Mouse (Mus musculus): ENCODE measurements around the gene Arid4a.

Gene Arid4a

GRCm38 (mm10) chr12:71015363-71016210 lies at the start of gene Arid4a:
Gene Arid4a, plus strand, starts transcription at chr12:71015990.
- peak; percentile 95 for DNase-seq

- DNase-seq = no peak
Observed at GRCm38 (mm10) chr12:70967581-70967980, 48.2 kb upstream of the Arid4a start.

- peak; percentile 76 for DNase-seq
Observed at GRCm38 (mm10) chr12:70968141-70968790, 47.5 kb upstream of the Arid4a start.

GRCm38 (mm10) chr12:70968791-70969307 lies 46.9 kb upstream of the Arid4a start:
- peak; percentile 77 for DNase-seq

- DNase-seq = peak; percentile 48
Observed at GRCm38 (mm10) chr12:70969485-70970184, 46.2 kb upstream of the Arid4a start.

- DNase-seq = no peak
Observed at GRCm38 (mm10) chr12:70973831-70974230, 42.0 kb upstream of the Arid4a start.

- peak; percentile 90 for DNase-seq
Observed at GRCm38 (mm10) chr12:70974441-70975266, 41.1 kb upstream of the Arid4a start, which contains the start of gene Psma3. Gene Psma3, plus strand, starts transcription at chr12:70974621.

- no peak for DNase-seq
Observed at GRCm38 (mm10) chr12:70975406-70975805, 40.4 kb upstream of the Arid4a start.

GRCm38 (mm10) chr12:70975891-70976290 lies 39.9 kb upstream of the Arid4a start:
- DNase-seq = no peak

GRCm38 (mm10) chr12:70978345-70978744 lies 37.4 kb upstream of the Arid4a start:
- no peak for DNase-seq

- DNase-seq = no peak
Observed at GRCm38 (mm10) chr12:70984855-70985550, 30.8 kb upstream of the Arid4a start.

GRCm38 (mm10) chr12:70997225-70997624 lies 18.6 kb upstream of the Arid4a start:
- no peak for DNase-seq

GRCm38 (mm10) chr12:70999423-70999903 lies 16.3 kb upstream of the Arid4a start:
- no peak for DNase-seq

GRCm38 (mm10) chr12:71000344-71000743 lies 15.4 kb upstream of the Arid4a start:
- no peak for DNase-seq

GRCm38 (mm10) chr12:71001456-71001855 lies 14.3 kb upstream of the Arid4a start:
- no peak for DNase-seq

- no peak for DNase-seq
Observed at GRCm38 (mm10) chr12:71003760-71004426, 11.9 kb upstream of the Arid4a start.

- DNase-seq = no peak
Observed at GRCm38 (mm10) chr12:71006141-71006540, 9.6 kb upstream of the Arid4a start.

- no peak for DNase-seq
Observed at GRCm38 (mm10) chr12:71006901-71007300, 8.9 kb upstream of the Arid4a start.

- no peak for DNase-seq
Observed at GRCm38 (mm10) chr12:71009769-71010168, 6.0 kb upstream of the Arid4a start.

- peak; percentile 7 for DNase-seq
Observed at GRCm38 (mm10) chr12:71014845-71015362, 886 bp upstream of the Arid4a start.

GRCm38 (mm10) chr12:71016211-71016502 lies 367 bp downstream of the Arid4a start:
- DNase-seq = peak; percentile 20

All from right cerebral cortex, postnatal 14 days (tissue).